Mouse (Mus musculus): ENCODE data around the gene Mif4gd. TPM values are rescaled to one million over a fixed set of nuclear protein-coding genes. Genes with fewer than 3 reads are reported as not detected.

Mif4gd gene
- polyA plus RNA-seq, 1 experiment from 2014 or later = 41.4 TPM

Other genes with a start within 250 kb of the Mif4gd start
- 2.2 and 3.4 TPM in 2 replicates for gene Hid1, start 245.2 kb downstream of the Mif4gd start, polyA plus RNA-seq (2014; fragmentation: Nextera tagmentation; extraction: Ambion mirVana)
- 6.2 and 6.9 TPM in 2 replicates for gene Cdr2l, start 231.1 kb downstream of the Mif4gd start, polyA plus RNA-seq (2014; fragmentation: Nextera tagmentation; extraction: Ambion mirVana)
- gene Mrpl58, start 209.2 kb downstream of the Mif4gd start, polyA plus RNA-seq (2014; fragmentation: Nextera tagmentation; extraction: Ambion mirVana) = 165 TPM in 2 replicates
- gene Atp5h, start 193.0 kb downstream of the Mif4gd start, polyA plus RNA-seq (2014; fragmentation: Nextera tagmentation; extraction: Ambion mirVana) = 835 and 884 TPM in 2 replicates
- gene Kctd2, start 192.8 kb downstream of the Mif4gd start, polyA plus RNA-seq (2014; fragmentation: Nextera tagmentation; extraction: Ambion mirVana) = 8.4 and 8.9 TPM in 2 replicates
- 0.18 and 0.27 TPM in 2 replicates for gene Trim80, start 172.4 kb downstream of the Mif4gd start, polyA plus RNA-seq (2014; fragmentation: Nextera tagmentation; extraction: Ambion mirVana)
- not detected in 2 replicates for gene Slc16a5, start 150.5 kb downstream of the Mif4gd start, polyA plus RNA-seq (2014; fragmentation: Nextera tagmentation; extraction: Ambion mirVana)
- 5.7 and 6.0 TPM in 2 replicates for gene Armc7, start 137.3 kb downstream of the Mif4gd start, polyA plus RNA-seq (2014; fragmentation: Nextera tagmentation; extraction: Ambion mirVana)
- gene Nt5c, start 121.1 kb downstream of the Mif4gd start, polyA plus RNA-seq (2014; fragmentation: Nextera tagmentation; extraction: Ambion mirVana) = 96.8 and 105 TPM in 2 replicates
- gene Jpt1, start 98.6 kb downstream of the Mif4gd start, polyA plus RNA-seq (2014; fragmentation: Nextera tagmentation; extraction: Ambion mirVana) = 435 and 437 TPM in 2 replicates
- gene Sumo2, start 76.7 kb downstream of the Mif4gd start, polyA plus RNA-seq (2014; fragmentation: Nextera tagmentation; extraction: Ambion mirVana) = 874 and 889 TPM in 2 replicates
- gene Nup85, start 48.5 kb downstream of the Mif4gd start, polyA plus RNA-seq (2014; fragmentation: Nextera tagmentation; extraction: Ambion mirVana) = 277 and 296 TPM in 2 replicates
- gene Mrps7, start 9.0 kb downstream of the Mif4gd start, polyA plus RNA-seq (2014; fragmentation: Nextera tagmentation; extraction: Ambion mirVana) = 121 and 125 TPM in 2 replicates
- gene Gga3, start 8.9 kb downstream of the Mif4gd start, polyA plus RNA-seq (2014; fragmentation: Nextera tagmentation; extraction: Ambion mirVana) = 23.6 and 27.4 TPM in 2 replicates
- gene Slc25a19, start 15.3 kb upstream of the Mif4gd start, polyA plus RNA-seq (2014; fragmentation: Nextera tagmentation; extraction: Ambion mirVana) = 30.2 and 30.9 TPM in 2 replicates
- gene Grb2, start 95.6 kb upstream of the Mif4gd start, polyA plus RNA-seq (2014; fragmentation: Nextera tagmentation; extraction: Ambion mirVana) = 47.2 and 52.8 TPM in 2 replicates
- 14.1 and 14.4 TPM in 2 replicates for gene Tmem94, start 152.5 kb upstream of the Mif4gd start, polyA plus RNA-seq (2014; fragmentation: Nextera tagmentation; extraction: Ambion mirVana)
- 13.5 and 14.0 TPM in 2 replicates for gene Caskin2, start 200.7 kb upstream of the Mif4gd start, polyA plus RNA-seq (2014; fragmentation: Nextera tagmentation; extraction: Ambion mirVana)
- 36.1 and 36.4 TPM in 2 replicates for gene Tsen54, start 201.8 kb upstream of the Mif4gd start, polyA plus RNA-seq (2014; fragmentation: Nextera tagmentation; extraction: Ambion mirVana)
- gene Llgl2, start 211.1 kb upstream of the Mif4gd start, polyA plus RNA-seq (2014; fragmentation: Nextera tagmentation; extraction: Ambion mirVana) = 15.6 and 18.7 TPM in 2 replicates
- gene Myo15b, start 245.4 kb upstream of the Mif4gd start, polyA plus RNA-seq (2014; fragmentation: Nextera tagmentation; extraction: Ambion mirVana) = 0.56 and 0.89 TPM in 2 replicates

Measured in liver, embryonic 11.5 days (tissue).